Mouse (Mus musculus) embryo, embryonic 9.5 days (tissue): ENCODE data around the gene Sh3bgrl3.
A peak's percentile ranks its signal among the peaks of the same experiment; 100 is the strongest.

Experiments used
- DNase-seq: peaks from one replicate; pipeline ENCODE4 v3.0.0-alpha.2; 2017; ENCODE audit errors: extremely low spot score

Gene Sh3bgrl3

DNA sequence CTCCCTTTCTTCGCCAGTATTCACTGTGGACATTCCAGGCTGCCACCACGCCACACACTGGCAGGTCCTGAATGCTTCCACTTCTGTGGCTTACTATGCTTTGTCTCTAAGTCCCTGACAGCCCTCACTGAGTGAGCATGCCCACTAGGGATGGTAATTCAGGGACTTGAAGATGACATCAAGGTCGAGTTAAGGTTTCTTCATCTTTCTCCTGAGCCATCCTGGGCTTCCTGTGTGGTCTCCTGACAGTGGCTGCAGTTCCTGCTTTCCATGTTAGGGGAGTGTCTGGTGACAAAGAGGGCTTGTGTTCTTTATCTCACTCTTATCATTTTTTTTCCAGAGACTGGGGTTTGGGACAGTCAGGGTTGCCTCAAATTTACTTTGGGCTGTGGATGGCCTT lies 17.9 kb downstream of the Sh3bgrl3 start:
- no peak for DNase-seq

DNA sequence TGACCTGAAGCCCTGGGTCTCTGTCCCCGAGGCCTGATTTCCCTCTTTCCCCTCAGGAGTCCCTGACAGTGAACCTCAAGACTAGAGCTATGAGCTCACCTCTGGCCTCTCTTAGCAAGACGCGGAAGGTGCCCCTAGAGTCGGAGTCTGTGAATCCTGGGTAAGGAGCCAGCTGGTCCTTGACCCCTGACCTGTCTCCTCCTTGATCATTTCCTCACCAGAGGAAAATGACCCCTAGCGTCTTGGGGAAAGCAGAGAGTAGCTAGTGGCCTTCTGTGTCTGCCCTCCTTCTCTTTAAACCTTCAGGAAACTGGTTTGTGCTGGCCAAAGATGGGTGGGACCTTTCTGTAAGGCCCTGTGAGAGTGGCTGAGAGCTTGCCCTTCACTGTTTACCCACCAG lies 20.4 kb downstream of the Sh3bgrl3 start:
- DNase-seq = peak; percentile 44

DNA sequence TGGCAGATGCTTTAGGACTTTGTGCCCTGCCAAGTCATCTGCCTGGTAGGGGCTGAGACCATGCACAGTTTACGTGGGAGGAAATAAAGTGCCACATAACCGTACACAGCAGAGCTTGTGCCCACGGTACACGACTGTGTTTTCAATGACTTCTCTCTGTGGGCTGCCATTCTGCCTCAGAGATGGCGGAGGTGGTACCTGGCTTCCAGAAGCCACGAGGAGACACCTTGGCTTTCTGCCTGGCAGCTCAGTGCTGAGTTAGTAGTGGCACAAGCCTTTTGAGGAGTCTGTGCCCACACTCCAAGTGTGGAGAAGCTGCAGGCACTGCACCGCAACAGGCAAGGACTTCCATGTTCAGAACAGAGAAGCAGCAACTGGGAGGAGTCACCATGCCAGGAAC lies 20.9 kb downstream of the Sh3bgrl3 start:
- DNase-seq = no peak

DNA sequence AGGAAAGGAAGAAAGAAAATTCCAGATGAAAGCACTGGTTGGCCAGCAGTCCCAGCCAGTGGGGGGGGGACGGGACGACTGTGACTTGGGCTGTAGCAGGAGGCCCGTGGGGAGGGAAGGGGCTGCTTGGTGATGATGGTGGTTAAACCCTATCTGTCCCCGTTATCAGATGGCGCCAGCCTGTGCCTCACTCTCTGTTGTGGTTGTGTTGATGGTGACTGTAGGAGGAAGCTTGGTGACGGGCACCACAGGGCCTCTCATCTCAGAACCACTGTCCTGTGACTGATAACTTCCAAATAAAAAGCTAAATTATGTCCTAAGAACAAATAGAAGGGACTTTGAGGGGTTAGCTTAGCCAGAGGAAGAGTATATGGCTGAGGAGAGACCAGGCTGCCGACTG lies 22.5 kb downstream of the Sh3bgrl3 start:
- no peak for DNase-seq

DNA sequence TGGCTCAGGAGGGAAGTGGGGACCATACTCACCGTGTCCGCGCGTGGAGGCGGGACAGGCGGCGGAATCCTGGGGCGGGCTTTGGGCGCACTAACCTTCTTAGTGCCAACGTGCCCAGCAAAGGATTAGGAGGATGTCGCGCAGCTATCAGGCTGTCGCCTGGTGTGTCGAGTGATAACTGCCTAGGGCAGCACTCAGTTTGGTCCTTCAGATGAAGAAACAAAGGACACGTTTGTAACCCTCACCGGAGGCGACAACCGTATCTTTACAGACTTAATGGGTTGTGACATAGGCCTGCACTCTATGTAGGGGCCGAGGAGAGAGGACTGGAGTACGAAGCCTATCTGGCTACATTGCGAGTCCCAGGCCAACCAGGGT lies 25.9 kb downstream of the Sh3bgrl3 start:
- no peak for DNase-seq

DNA sequence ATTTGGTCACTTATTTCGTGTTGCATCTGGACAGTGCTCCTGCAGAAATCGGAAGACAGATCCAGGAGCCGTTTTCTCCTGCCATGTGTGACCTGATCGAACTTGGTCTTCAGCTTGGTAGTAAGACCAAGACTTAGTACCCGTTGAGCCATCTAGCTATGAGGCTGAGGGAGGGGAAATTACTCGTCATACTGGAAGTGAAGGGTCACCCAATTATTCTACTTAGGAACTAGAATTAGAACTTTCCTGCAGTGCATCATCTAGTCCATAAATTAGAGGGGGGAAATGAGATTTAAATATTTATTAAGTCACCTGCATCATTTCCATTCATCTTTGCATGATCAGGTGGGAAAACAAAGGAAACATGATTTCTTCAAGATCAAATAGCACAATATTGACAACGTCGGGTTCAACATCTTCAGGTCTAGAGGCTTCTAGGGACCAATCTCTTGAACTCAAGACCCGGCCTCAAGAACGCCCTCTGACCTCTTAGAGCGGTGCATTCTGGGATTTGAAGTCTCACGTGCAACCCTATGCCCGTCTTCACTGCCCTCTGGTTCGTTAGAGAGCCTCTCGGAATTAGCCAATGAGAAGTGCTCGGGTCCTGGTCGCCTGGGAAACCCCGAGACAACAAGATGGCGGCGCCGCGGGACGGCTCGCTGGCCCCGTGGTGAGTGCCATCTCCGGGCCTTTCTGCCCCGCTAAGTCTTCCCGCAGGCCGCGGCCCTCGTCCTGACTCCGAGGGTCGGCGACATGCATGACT lies 26.4 kb downstream of the Sh3bgrl3 start, which contains the start of gene Ubxn11:
Gene Ubxn11, plus strand, starts transcription at position 592 of the 763 bp plus-strand sequence.
- DNase-seq = peak; percentile 87

DNA sequence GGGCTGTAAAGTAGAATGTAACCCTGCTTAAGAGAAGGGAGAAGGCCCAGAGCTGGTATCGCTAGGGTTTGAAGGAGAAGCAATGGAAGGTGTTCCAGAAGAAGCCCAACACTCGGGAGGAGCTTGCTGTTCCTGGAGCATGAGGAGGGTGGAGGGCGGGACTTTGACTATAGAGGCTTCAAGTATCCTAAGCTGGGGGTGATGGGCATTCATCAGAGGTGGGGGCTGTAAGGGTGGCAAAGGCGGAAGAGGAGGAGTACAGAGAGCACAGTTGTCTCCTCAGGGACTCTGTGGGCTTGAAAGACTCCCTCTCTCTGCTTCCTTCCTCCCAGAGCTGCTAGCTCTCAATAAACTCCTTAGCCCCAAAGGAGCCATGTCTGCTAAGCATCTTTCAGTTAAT lies 28.3 kb downstream of the Sh3bgrl3 start:
- DNase-seq = no peak

DNA sequence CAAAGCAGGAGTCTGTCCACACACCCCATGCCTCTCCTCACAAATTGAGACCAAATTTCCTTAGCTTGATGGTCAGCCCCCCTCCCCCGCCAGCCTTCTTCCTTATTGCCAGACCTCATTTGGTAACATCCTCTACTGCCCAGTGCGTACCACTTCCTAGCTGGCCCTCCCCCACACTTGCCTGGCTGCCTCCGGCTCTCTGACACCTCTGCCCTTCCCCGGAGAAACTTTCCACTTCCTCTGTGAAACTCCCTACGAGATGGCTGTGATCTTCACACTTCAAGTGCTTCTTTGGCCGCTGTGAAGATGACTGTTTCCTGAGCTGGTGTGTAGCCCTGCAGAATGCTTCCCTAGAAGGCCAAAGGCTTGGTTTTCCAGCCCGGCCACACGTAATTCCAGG lies 30.0 kb downstream of the Sh3bgrl3 start:
- DNase-seq = no peak

DNA sequence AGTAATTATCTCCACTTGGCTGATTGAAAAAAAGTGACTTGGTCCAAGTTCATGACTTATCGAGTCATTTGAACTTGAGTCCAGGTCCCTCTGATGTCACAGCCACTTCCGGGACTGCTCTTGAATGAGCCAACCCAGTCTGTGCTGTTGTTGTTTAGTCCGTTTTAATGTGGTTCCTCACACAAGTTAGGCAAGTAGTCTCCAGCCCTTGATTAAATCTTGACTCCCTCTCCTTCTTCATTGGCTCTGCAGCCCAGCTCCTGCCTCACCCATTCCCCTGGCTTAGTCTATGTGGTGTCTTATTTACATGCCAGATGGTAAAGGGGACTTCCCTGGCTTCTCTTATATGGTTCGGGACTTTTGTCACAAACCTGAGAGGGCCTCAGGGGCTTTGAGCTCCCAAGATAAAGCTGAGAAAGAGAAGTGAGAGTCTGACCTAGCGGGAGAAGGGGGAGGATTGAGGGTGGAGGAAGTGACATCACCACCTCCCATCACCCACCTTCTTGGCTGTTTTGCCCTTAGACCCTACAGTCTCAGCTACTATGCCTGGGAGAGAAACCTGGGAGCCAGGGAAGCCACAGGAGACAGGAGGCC lies 31.5 kb downstream of the Sh3bgrl3 start:
- DNase-seq = no peak

DNA sequence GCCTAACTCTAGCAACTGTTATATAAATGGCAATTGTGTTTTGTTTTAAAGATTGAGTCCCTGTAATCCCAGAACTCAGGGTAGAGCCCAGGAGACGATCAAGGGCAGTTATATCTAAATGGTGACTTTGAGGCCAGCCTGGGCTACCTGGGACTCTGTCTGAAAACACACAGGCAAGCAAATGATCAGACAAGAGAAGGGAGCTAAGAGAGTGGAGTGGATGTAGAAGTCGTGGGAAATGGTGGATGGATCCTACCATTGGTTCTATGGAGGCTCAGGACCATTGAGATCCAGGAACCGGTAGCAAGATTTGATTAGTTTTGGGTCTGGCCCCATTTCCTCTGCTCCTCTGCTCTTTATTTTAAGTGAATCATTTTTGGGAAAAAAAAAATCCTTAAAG lies 32.5 kb downstream of the Sh3bgrl3 start:
- DNase-seq = no peak

DNA sequence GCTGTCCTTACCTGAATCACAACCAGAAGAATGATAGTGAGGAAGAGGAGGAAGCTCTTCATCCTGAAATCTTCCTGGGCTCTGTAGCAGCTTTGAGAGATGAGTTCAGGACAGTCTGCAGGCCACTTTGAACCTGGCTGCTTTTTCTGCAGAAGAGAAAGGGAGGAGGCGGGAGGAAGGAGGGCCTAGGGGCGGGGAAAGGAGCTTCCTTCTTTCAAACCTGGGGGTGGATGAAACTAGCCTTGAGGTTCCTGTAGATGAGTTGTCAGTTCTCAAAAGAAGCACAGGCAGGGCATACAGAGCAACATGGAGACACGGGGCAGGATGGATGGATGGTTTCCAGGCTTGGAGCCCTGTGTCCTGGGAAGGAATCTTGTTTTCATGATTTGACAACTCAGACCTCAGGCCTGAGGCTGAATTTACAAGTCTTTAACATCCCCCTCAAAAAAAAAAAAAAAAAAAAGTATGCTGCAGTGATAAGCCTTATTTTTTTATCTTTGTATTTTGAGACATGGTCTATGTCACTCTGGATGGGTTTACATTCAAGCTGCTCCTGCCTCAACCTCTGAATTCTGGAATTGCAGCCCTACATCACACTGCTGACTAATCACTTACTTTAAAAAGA lies 33.6 kb downstream of the Sh3bgrl3 start, which contains the start of gene Cd52:
Gene Cd52, minus strand, starts transcription at position 160 of the 625 bp plus-strand sequence.
- no peak for DNase-seq

DNA sequence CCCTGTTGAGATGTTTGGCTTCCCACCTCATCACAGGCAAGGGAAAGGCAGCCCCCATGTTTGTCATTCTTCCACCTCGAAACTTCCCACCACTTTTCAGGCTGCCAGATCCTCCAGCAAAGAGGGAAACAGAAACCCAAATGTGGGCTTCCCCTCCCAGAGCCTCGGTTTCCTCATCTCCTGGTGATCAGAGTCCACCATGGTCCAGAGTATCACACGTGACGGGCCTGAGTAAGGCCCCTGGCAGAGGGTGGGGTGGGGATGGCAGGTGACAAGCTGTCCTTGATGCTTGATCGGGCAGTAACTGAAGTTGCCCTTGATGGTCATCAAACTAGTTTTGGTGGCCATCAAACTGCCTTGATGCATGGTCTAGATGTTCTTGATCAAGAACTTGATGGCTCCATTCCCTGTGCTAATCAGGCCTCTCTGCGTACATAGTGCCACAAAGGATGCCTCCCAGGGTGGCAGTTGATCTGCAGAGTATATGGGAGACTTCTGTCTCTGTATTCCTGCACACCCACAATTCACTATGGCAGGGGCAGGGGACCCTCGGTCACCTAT lies 34.5 kb downstream of the Sh3bgrl3 start:
- DNase-seq = no peak

DNA sequence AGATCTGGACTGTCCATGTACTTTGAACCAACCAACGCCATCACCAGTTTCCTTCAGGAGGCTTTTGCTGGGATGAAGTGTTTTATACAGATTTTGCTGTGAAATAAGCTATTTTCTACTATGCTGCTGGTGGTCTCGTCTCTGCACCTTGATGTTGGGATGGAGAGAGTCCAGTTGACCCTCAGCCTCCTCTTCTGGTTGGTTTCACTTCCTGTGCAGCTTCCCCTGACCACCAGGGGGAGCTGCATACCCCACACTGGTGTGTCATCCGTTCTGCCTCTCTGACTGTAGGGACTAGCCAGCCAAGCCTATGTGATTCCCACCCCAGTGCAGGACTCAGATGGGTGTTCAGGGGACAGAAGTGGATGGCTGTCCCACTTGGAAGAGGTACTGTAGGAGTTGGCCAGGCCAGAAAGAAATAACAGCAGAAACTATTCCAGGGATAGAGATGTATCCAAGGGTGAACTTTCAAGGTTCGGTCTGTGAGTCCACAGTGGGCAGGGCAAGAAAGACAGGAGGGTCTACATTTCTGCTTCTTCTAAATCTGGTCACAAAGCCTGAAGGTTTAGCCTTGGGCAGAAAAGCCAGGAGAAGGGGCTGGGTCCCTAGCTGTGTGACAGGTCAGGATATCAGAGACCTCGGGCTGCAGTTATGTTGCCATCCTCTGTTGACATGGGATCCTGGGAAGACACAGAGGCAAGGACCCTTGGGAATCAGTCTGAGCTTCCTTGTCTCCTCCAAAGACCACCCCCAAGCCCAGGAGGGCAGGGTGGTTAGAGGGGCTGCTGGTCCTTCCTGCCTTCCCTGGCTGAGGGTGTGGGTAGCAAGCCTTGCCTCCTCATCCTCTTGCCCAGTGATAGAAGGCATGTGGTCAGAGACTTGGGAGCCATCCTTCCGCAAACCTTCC lies 36.0 kb downstream of the Sh3bgrl3 start:
- peak; percentile 47 for DNase-seq

DNA sequence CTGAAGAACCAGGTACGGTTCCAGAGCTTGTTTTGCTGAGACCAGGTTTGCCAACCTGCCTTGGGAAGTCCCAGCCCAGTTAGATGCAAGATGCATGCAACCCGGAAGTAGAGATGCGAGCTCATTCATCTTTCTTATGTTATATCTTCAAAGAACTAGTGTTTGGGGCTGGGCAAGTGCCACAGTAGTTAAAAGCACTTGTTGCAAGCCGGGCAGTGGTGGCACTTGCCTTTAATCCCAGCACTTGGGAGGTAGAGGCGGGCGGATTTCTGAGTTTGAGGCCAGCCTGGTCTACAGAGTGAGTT lies 37.4 kb downstream of the Sh3bgrl3 start:
- no peak for DNase-seq

DNA sequence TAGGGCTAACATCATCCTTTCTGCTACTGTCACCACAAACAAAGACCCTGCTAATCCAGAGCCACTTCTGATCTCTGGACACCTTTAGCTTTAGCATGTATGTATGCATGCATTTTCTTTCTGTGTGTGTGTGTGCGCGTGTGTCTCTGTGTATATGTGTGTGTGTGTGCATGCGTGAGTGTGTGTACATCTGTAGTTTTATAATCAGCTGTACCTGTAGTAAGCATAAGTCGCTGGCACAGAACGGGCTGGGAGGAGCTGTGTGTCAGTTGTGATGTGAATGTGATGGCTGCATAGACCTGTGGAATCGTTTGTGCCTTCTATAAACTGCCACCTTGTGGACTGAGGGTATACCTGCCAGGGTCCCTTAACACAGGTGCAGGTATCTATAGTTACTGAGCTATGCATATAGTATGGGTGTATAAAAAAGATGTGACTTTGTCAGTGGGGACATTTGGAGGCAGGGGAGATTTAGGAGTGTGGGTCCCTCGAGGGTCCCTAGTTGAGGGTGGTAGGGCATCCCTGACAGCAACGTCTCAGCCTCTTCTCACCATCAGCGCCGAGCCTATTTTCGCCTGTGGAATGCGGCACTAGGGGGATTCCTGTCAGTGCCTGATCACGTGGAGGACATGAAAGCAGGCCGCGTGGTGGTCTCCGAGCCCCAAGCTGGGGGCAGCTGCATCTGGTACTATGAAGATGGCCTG lies 37.9 kb downstream of the Sh3bgrl3 start:
- no peak for DNase-seq

DNA sequence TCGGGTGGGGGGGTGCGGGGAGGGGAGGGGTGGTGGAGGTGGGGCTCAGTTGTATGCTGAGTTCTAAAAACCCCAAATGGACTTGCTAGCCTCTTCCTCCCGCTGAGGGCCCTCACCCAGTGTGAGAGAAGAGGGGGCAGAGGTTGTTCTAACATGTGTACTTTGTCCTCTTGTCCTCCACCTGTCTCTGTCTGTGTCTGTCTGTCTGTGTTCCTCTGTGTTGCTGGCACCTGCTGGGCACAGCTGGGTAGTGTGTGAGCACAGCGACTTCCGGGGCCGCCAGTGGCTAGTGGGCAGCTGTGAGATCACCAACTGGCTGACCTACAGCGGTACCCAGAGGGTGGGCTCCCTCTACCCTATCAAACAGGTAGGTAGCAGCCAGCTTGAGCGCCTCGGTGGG lies 39.6 kb downstream of the Sh3bgrl3 start:
- no peak for DNase-seq

DNA sequence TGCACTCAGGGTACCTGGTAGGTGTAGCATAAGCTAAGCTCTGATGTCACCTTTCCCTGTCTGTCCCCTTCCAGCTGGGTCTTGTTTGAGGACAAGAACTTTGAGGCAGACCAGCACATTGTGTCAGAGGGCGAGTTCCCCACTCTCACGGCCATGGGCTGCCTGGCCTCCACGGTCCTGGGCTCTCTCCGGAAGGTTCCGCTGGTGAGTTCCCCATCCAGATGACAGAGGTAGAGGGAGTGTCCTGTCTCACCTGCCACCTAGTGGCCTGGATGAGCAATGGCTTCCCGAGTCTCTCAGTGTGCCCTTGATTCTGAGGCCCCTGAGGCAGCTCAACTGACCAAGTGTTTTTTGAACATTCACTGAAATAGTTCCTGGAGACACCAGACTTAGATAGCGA lies 41.2 kb downstream of the Sh3bgrl3 start:
- peak; percentile 41 for DNase-seq

DNA sequence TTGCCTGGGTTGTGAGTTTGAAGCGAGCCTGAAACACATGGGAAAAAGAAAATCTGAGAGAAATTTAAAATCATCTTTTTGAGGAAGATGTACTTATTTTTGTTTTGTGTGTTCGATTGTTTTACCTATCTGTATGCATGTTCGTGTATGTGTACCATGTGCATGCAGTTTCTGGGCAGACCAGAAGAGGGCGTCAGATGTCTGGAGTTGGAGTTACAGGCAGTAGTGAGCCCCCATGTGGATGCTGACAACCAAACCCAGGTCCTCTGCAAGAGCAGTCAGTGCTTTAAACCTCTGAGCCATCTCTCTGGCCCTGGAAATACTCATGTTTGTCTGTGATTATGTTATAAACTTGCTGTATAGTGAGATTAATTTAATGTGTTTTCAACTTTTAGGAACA lies 43.6 kb downstream of the Sh3bgrl3 start:
- no peak for DNase-seq

DNA sequence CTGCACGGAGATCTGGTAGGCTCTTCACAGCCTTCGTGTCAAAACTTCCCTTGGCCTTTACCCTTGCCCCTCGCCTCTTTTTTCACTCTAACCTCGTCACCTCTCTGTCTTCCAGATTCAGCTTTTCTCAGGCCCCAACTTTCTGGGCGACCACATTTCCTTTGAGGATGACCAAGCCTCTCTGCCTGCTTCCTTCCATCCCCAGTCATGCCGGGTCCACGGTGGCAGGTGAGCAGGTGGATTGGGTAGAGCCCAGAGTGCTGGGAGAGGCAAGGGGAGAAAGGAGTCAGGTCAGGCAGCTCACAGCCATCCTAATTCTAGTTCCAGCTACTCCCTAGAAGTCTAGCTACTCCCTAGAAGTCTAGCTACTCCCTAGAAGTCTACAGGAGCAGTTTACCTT lies 46.1 kb downstream of the Sh3bgrl3 start:
- DNase-seq = no peak

DNA sequence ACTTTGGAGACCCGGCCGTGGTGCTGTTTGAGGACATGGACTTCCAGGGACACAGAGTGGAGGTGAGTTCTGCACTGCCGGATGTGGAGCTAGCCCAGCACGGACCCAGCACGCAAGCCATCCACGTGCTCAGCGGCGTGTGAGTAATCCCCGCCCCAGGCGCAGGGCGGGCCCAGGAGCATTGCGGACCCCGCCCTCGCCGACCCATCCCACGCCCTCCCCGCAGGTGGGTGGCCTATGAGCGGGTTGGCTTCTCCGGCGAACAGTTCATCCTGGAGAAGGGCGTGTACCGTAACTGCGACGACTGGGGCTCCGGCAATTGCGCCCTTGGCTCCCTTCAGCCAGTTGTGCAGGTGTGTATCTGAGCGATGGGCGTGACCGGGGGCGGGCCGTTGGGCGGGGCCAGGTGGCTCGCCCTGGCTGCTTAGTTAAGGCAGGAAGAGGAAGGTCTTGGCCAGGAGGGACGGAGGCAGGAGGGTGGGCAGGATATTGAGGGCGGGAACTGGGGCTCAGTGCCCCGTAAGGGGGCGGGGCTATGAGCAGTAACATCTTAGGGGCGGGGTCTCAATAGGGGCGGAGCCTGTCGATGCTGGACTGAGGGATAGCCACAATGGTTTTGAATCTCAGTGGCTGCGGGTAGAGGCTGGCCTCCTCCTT lies 46.7 kb downstream of the Sh3bgrl3 start:
- DNase-seq = peak; percentile 88

DNA sequence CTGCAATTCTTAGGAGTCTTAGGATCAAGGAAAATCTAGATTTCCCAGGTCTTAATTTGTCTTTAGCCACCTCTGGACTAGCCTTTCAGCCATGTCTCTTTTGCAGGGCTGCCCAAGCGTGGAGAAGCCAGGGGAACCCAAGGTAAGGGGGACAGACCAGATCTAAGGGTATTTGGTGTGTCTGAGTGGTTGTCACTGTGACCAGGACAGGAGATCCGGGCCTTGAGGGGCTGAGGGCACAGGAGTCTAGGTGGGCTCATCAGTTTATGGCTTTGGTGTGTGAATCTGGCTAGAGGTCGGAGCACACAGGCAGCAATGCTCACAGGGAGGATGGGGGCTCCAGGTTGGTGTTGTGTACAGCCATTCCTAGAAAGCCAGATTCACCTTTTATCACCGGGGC lies 47.9 kb downstream of the Sh3bgrl3 start:
- no peak for DNase-seq
